Mouse (Mus musculus): ENCODE measurements around the gene Hist2h2be. TPM values are rescaled to one million over a fixed set of nuclear protein-coding genes. Genes with fewer than 3 reads are reported as not detected.

The Hist2h2be gene
- polyA plus RNA-seq, 1 experiment, result 9.9 TPM

Other genes with a start within 250 kb of the Hist2h2be start
- 141 and 142 TPM in 2 replicates for gene Plekho1, start 225.1 kb upstream of the Hist2h2be start, polyA plus RNA-seq (2012; rRNA removed)
- 31.4 and 35.0 TPM in 2 replicates for gene Vps45, start 162.7 kb upstream of the Hist2h2be start, polyA plus RNA-seq (2012; rRNA removed)
- 6.4 and 6.8 TPM in 2 replicates for gene Otud7b, start 116.6 kb upstream of the Hist2h2be start, polyA plus RNA-seq (2012; rRNA removed)
- 13.6 and 16.5 TPM in 2 replicates for gene Mtmr11, start 59.1 kb upstream of the Hist2h2be start, polyA plus RNA-seq (2012; rRNA removed)
- gene Sf3b4, start 48.8 kb upstream of the Hist2h2be start, polyA plus RNA-seq (2012; rRNA removed), result 79.1 and 89.4 TPM in 2 replicates
- gene Sv2a, start 40.0 kb upstream of the Hist2h2be start, polyA plus RNA-seq (2012; rRNA removed), result 154 and 157 TPM in 2 replicates
- 39.6 and 42.5 TPM in 2 replicates for gene Bola1, start 1.4 kb upstream of the Hist2h2be start, polyA plus RNA-seq (2012; rRNA removed)
- gene Hist2h2ab, start 1.3 kb upstream of the Hist2h2be start, polyA plus RNA-seq (2012; rRNA removed), result 0.43 and 2.0 TPM in 2 replicates
- 3.9 and 4.2 TPM in 2 replicates for gene Hist2h2ac, start 239 bp upstream of the Hist2h2be start, polyA plus RNA-seq (2012; rRNA removed)
- 10.2 and 11.0 TPM in 2 replicates for gene Hist2h3c2, start 18.0 kb downstream of the Hist2h2be start, polyA plus RNA-seq (2012; rRNA removed)
- 3.9 TPM in 1 of 2 replicates, not detected in the other for gene Hist2h2aa2, start 19.2 kb downstream of the Hist2h2be start, polyA plus RNA-seq (2012; rRNA removed)
- 53.4 and 60.9 TPM in 2 replicates for gene Hist2h2aa1, start 24.4 kb downstream of the Hist2h2be start, polyA plus RNA-seq (2012; rRNA removed)
- not detected in 2 replicates for gene Hist2h3c1, start 25.6 kb downstream of the Hist2h2be start, polyA plus RNA-seq (2012; rRNA removed)
- gene Hist2h4, start 42.2 kb downstream of the Hist2h2be start, polyA plus RNA-seq (2012; rRNA removed), result 2.1 and 2.4 TPM in 2 replicates
- 15.6 and 19.5 TPM in 2 replicates for gene Hist2h3b, start 47.5 kb downstream of the Hist2h2be start, polyA plus RNA-seq (2012; rRNA removed)
- 1.4 and 2.7 TPM in 2 replicates for gene Hist2h2bb, start 48.6 kb downstream of the Hist2h2be start, polyA plus RNA-seq (2012; rRNA removed)
- gene Fcgr1, start 72.8 kb downstream of the Hist2h2be start, polyA plus RNA-seq (2012; rRNA removed), result 0.96 and 1.2 TPM in 2 replicates
- 0.07 TPM in 1 of 2 replicates, not detected in the other for gene BC107364, start 231.2 kb downstream of the Hist2h2be start, polyA plus RNA-seq (2012; rRNA removed)

All from central nervous system, embryonic 18 days (tissue).